Mouse (Mus musculus): Measurements from ENCODE around the gene Atp5d.
A peak's percentile ranks its signal among the peaks of the same experiment; 100 is the strongest.
"Not testable (repeated sequence)": the region's sequence is repeated elsewhere in the genome, so short reads cannot be mapped to it uniquely, and the experiment has no call there.

Gene Atp5d

GRCm38 (mm10) chr10:80161522-80162242 lies 23.2 kb downstream of the Atp5d start:
- TF ChIP-seq NANOG (IDR thresholded peaks at IDR 0.05; ENCODE audit: borderline replicate concordance, low read length) (no peak), POU5F1 (IDR thresholded peaks at IDR 0.05; ENCODE audit: borderline replicate concordance, low read length) (no peak)
- no peaks in the 10 kb centered on the region for H3K27me3 ChIP-seq (ENCODE audit: insufficient read depth, low read length)
- peaks cover 93% of the 10 kb centered on the region for H3K4me1 ChIP-seq (replicated peaks; ENCODE audit: low read depth, low read length)
- H3K36me3 ChIP-seq (ENCODE audit: insufficient read depth, low read length), result peaks cover 10% of the 10 kb centered on the region
- peak overlapping the region; percentile 61 for H3K4me3 ChIP-seq (replicated peaks; ENCODE audit: low read length)
- H3K9me3 ChIP-seq (ENCODE audit: low read length), result no peaks in the 10 kb centered on the region

GRCm38 (mm10) chr10:80162243-80162608 lies 23.8 kb downstream of the Atp5d start:
- Histone ChIP-seq H3K36me3 (ENCODE audit: insufficient read depth, low read length) (peaks cover 5% of the 10 kb centered on the region), H3K27me3 (ENCODE audit: insufficient read depth, low read length) (no peaks in the 10 kb centered on the region), H3K9me3 (ENCODE audit: low read length) (no peaks in the 10 kb centered on the region), H3K4me3 (replicated peaks; ENCODE audit: low read length) (peak overlapping the region; percentile 61), H3K4me1 (replicated peaks; ENCODE audit: low read depth, low read length) (peaks cover 93% of the 10 kb centered on the region)
- no peak for TF ChIP-seq POU5F1 (IDR thresholded peaks at IDR 0.05; ENCODE audit: borderline replicate concordance, low read length)
- TF ChIP-seq CTCF (conservative IDR thresholded peaks at IDR 0.05; ENCODE audit: low read length), result no peak
- TF ChIP-seq NANOG (IDR thresholded peaks at IDR 0.05; ENCODE audit: borderline replicate concordance, low read length), result no peak

GRCm38 (mm10) chr10:80162716-80163299 lies 24.4 kb downstream of the Atp5d start:
- H3K4me1 ChIP-seq (replicated peaks; ENCODE audit: low read depth, low read length), result peaks cover 88% of the 10 kb centered on the region
- no peaks in the 10 kb centered on the region for H3K27me3 ChIP-seq (ENCODE audit: insufficient read depth, low read length)
- H3K36me3 ChIP-seq (ENCODE audit: insufficient read depth, low read length), result no peaks in the 10 kb centered on the region; the same call in 1 of the 2 replicates
- no peak overlapping the region; the same call in 1 of the 2 replicates for H3K4me3 ChIP-seq (replicated peaks; ENCODE audit: low read length)
- H3K9me3 ChIP-seq (ENCODE audit: low read length), result no peaks in the 10 kb centered on the region
- TF ChIP-seq CTCF (conservative IDR thresholded peaks at IDR 0.05; ENCODE audit: low read length), result no peak
- TF ChIP-seq POU5F1 (IDR thresholded peaks at IDR 0.05; ENCODE audit: borderline replicate concordance, low read length), result no peak
- no peak for TF ChIP-seq NANOG (IDR thresholded peaks at IDR 0.05; ENCODE audit: borderline replicate concordance, low read length)

DNA sequence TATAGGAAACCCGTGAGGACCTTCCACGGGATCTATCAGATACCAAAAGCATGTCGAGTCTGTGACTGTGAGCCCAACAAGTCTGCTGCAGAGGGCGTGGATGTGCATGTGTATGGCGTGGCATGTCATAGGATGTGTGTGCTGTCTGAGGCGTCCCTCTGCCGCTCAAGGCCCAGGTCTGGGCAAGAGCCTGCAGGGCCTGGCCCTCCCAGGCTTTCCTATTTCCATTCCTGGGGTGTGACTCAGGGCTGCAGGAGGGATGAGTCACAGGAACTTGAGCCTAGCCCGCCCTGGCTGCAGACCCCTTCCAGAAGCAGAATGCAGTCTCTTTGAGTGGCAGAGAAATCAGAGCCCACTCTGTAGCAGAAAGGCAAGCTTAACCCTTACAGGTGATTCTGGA lies 25.3 kb downstream of the Atp5d start:
- peaks cover 82% of the 10 kb centered on the region for H3K4me1 ChIP-seq (replicated peaks; ENCODE audit: low read depth, low read length)
- H3K9me3 ChIP-seq (ENCODE audit: low read length), result no peaks in the 10 kb centered on the region
- H3K27me3 ChIP-seq (ENCODE audit: insufficient read depth, low read length), result no peaks in the 10 kb centered on the region
- H3K4me3 ChIP-seq (replicated peaks; ENCODE audit: low read length), result peak overlapping the region; percentile 74
- H3K36me3 ChIP-seq (ENCODE audit: insufficient read depth, low read length), result peaks cover 3% of the 10 kb centered on the region; the same call in 1 of the 2 replicates
- TF ChIP-seq POU5F1 (IDR thresholded peaks at IDR 0.05; ENCODE audit: borderline replicate concordance, low read length) (no peak), NANOG (IDR thresholded peaks at IDR 0.05; ENCODE audit: borderline replicate concordance, low read length) (no peak), CTCF (conservative IDR thresholded peaks at IDR 0.05; ENCODE audit: low read length) (no peak)

DNA sequence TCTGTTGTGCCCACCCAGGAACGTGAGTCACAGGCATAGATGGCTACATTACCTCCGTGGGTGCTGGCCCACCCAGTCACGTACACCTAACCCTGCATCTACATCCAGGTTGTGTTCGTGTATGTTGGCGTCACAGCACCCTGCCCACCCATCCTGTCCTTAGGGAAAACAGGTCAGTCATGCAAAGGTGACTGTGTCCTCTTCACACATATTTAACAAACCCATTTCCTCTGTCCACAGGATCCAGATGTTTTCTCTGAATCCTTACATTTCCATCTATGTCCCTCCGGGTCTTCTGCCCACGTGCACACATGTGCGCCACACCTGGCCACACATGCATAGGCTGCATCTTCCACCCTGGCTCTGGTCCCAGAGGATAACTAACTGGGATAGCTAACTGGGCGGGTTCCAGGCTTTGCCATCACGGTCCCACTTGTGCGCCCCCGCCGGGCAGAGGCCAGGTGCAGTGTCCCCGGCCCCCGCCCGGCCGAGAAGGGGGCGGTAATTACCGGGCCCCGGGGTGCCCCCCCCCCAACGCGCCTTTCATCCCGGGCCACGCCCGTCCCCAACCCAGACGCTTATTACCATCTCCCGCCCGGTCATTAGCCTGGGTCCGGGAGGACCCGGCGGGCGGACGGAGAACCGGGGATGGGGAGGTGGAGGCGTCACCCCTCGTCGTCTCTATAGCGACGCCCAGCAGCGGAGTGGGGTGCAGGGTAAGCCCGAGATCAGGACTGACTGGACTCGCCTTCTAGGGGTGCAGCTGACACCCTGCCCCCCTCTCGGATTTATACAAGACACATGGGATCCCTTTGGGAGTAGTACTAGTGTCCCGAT lies 25.9 kb downstream of the Atp5d start:
- Histone ChIP-seq H3K4me1 (replicated peaks; ENCODE audit: low read depth, low read length) (peaks cover 82% of the 10 kb centered on the region), H3K4me3 (replicated peaks; ENCODE audit: low read length) (peak overlapping the region; percentile 74), H3K36me3 (ENCODE audit: insufficient read depth, low read length) (peaks cover 8% of the 10 kb centered on the region), H3K9me3 (ENCODE audit: low read length) (no peaks in the 10 kb centered on the region), H3K27me3 (ENCODE audit: insufficient read depth, low read length) (no peaks in the 10 kb centered on the region)
- TF ChIP-seq CTCF (conservative IDR thresholded peaks at IDR 0.05; ENCODE audit: low read length), result no peak
- no peak for TF ChIP-seq POU5F1 (IDR thresholded peaks at IDR 0.05; ENCODE audit: borderline replicate concordance, low read length)
- TF ChIP-seq NANOG (IDR thresholded peaks at IDR 0.05; ENCODE audit: borderline replicate concordance, low read length), result no peak

DNA sequence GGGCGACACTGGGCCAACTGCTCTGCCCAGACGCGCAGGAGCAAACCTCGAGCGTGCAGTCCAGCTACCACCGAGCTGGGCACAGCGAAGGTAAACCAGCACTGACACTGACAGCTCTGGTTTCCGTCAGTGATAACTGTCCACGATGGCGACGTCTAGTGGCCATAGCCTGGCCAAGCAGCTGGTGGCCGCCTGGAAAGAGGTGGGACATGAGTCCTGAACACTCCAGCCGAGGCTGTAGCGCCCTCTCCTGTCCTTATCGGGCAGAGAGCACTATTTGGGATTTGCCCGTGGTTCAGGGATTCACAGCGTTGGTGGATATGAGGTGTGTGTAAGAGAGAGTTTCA lies 26.5 kb downstream of the Atp5d start:
- H3K27me3 ChIP-seq (ENCODE audit: insufficient read depth, low read length), result no peaks in the 10 kb centered on the region
- peak overlapping the region; percentile 74 for H3K4me3 ChIP-seq (replicated peaks; ENCODE audit: low read length)
- H3K9me3 ChIP-seq (ENCODE audit: low read length), result no peaks in the 10 kb centered on the region
- TF ChIP-seq CTCF (conservative IDR thresholded peaks at IDR 0.05; ENCODE audit: low read length), result peak; percentile 96
- TF ChIP-seq NANOG (IDR thresholded peaks at IDR 0.05; ENCODE audit: borderline replicate concordance, low read length), result no peak
- peaks cover 85% of the 10 kb centered on the region for H3K4me1 ChIP-seq (replicated peaks; ENCODE audit: low read depth, low read length)
- H3K36me3 ChIP-seq (ENCODE audit: insufficient read depth, low read length), result peaks cover 14% of the 10 kb centered on the region

GRCm38 (mm10) chr10:80165392-80166128 lies 27.1 kb downstream of the Atp5d start, which contains the start of gene Cirbp:
Gene Cirbp, plus strand, starts transcription at chr10:80165985.
- Histone ChIP-seq H3K4me1 (replicated peaks; ENCODE audit: low read depth, low read length) (peaks cover 87% of the 10 kb centered on the region), H3K4me3 (replicated peaks; ENCODE audit: low read length) (peak within 1 kb of the TSS; percentile 74), H3K36me3 (ENCODE audit: insufficient read depth, low read length) (peaks cover 20% of the 10 kb centered on the region), H3K27me3 (ENCODE audit: insufficient read depth, low read length) (no peaks in the 10 kb centered on the region), H3K9me3 (ENCODE audit: low read length) (no peaks in the 10 kb centered on the region)
- no peak for TF ChIP-seq POU5F1 (IDR thresholded peaks at IDR 0.05; ENCODE audit: borderline replicate concordance, low read length)
- TF ChIP-seq CTCF (conservative IDR thresholded peaks at IDR 0.05; ENCODE audit: low read length), result no peak
- no peak for TF ChIP-seq NANOG (IDR thresholded peaks at IDR 0.05; ENCODE audit: borderline replicate concordance, low read length)

GRCm38 (mm10) chr10:80166136-80166535 lies 27.7 kb downstream of the Atp5d start:
- peaks cover 26% of the 10 kb centered on the region for H3K36me3 ChIP-seq (ENCODE audit: insufficient read depth, low read length)
- H3K4me3 ChIP-seq (replicated peaks; ENCODE audit: low read length), result peak overlapping the region; percentile 74
- not testable (repeated sequence) for H3K27me3 ChIP-seq (ENCODE audit: insufficient read depth, low read length); H3K9me3 ChIP-seq (ENCODE audit: low read length)
- peaks cover 87% of the 10 kb centered on the region for H3K4me1 ChIP-seq (replicated peaks; ENCODE audit: low read depth, low read length)

All from E14TG2a.4 (cell line).